Mouse (Mus musculus): ENCODE data around the gene 1700023F06Rik. TPM values are rescaled to one million over a fixed set of nuclear protein-coding genes. Genes with fewer than 3 reads are reported as not detected.

1700023F06Rik gene
- polyA plus RNA-seq (2012; rRNA removed) = 0.13 and 0.34 TPM in 2 replicates

DNA sequence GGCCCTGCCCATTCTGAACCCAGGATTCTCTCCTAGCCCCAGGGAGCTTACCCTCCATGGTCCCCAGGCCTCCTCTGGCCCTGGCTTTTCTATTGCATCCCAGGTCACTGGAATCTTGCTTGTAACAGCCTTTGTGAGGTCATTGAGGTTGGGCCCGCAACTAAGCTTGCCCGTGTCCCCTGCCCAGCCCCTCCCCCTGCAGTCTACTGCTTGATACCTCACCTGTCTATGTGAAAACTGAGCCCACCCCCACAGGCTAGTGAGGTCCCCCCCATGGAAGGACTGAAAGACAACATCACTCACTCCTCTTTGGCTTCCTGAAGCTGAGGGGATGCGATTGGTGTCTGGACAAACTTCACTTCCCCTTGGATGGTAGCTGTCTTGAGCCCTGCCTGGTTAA is at the start of gene 1700023F06Rik:
1700023F06Rik (minus strand) TSS at position 101 of the 400 bp plus-strand sequence.

DNA sequence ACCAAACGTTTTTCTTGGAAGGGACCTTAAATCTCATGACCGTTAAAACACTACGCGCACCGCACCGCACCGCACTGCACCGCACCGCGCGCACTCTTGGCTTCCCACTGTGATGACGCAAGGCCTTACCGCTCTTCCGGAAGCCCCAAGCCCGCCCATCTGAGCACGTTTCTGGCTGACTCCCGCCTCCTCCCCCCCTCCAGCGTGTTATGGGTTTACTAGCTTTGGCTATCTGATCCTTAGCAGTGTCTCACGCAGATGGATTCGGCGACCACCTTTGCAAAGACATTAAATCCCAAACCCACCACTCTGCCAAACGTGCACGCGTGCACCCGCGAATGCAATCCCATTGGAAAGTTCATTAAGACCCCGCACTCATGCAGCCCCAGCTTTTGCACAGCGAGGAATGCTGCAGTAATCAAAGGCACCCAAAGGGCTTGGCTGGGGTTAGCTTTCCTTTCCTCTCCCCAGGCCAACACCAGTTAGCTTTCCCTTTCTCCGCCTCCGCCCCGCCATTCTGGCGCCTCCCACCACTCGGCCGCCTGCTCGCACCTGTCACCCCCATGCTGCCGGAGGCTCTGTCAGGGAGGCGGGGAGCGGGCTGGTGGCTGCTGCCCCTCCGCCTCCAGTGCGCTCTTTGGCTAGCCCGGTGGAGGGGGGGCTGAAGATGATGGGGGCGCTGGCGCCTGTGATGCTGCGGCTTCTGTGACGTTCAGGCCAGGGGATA is 9.6 kb upstream of the 1700023F06Rik start, which contains the start of gene Spata32:
Spata32 (minus strand) TSS at position 643 of the 727 bp plus-strand sequence.

DNA sequence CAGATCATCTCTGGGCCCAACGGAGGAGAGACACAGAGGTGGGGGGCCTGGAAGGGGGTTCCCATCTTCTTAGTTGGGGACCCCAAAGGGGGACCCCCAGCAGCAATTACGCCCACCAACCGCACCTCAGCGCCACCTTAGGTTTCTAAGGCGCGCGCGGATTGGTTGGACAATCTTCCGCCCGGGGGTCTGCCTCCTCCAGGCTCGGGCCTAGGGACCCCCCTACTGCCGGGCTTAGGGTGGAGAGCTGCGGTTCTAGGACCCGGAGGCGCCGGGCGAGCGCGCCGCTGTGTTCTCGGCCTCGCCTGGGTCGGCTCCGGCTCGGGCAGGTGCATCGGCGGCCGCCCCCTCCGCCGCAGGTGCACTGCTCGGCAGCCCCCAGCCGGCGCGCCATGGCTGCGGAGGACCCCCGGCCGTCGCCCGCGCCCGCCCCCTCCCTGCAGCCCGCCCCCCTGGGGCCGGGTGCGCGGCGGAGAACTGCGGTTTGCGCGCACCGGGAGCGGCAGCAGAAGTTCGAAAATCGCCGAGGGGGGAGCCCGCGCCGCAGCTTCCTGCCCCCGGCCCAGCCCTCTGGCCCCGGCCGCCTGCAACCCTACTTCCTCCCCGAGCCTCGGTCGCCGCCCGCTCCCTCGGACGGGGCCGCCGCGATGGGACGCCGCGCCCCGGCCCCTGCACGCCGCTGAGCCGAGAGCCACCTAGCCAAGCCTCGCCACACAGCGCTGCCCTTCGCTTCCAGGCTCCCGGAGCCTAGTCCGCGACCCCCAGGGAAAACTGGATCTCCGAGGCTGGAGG is 37.7 kb downstream of the 1700023F06Rik start, which contains the start of gene Fmnl1:
Fmnl1 (plus strand) TSS at position 614 of the 792 bp plus-strand sequence.

Other genes starting within 250 kb of the 1700023F06Rik start
- 33.9 and 43.4 TPM in 2 replicates for gene Nmt1, start 180.4 kb downstream of the 1700023F06Rik start, polyA plus RNA-seq (2012; rRNA removed)
- gene Dcakd, start 180.2 kb downstream of the 1700023F06Rik start, polyA plus RNA-seq (2012; rRNA removed) = 163 and 210 TPM in 2 replicates
- 21.9 and 23.8 TPM in 2 replicates for gene Plcd3, start 106.9 kb downstream of the 1700023F06Rik start, polyA plus RNA-seq (2012; rRNA removed)
- gene Acbd4, start 106.9 kb downstream of the 1700023F06Rik start, polyA plus RNA-seq (2012; rRNA removed) = 31.2 and 32.4 TPM in 2 replicates
- gene Hexim1, start 92.3 kb downstream of the 1700023F06Rik start, polyA plus RNA-seq (2012; rRNA removed) = 18.9 and 19.4 TPM in 2 replicates
- gene Hexim2, start 76.1 kb downstream of the 1700023F06Rik start, polyA plus RNA-seq (2012; rRNA removed) = 7.4 and 9.3 TPM in 2 replicates
- 4.5 and 4.9 TPM in 2 replicates for gene Fmnl1, start 37.5 kb downstream of the 1700023F06Rik start, polyA plus RNA-seq (2012; rRNA removed)
- not detected in 2 replicates for gene Spata32, start 9.9 kb upstream of the 1700023F06Rik start, polyA plus RNA-seq (2012; rRNA removed)
- gene Map3k14, start 58.9 kb upstream of the 1700023F06Rik start, polyA plus RNA-seq (2012; rRNA removed) = 14.6 and 15.5 TPM in 2 replicates
- gene Arhgap27, start 155.1 kb upstream of the 1700023F06Rik start, polyA plus RNA-seq (2012; rRNA removed) = 32.7 and 46.9 TPM in 2 replicates
- 18.2 and 19.9 TPM in 2 replicates for gene Plekhm1, start 204.1 kb upstream of the 1700023F06Rik start, polyA plus RNA-seq (2012; rRNA removed)